Mouse (Mus musculus) adrenal gland, adult 8-10 months (tissue): ENCODE measurements at regions not wholly inside any gene's neighbourhood (a gene's known extent, or its start where the extent isn't known, plus 50 kb on each side); places are given as distances from the start of the nearest gene placed in this dataset.
"Not testable (repeated sequence)": the region's sequence is repeated elsewhere in the genome, so short reads cannot be mapped to it uniquely, and the experiment has no call there.

Experiments
- DNase-seq: peaks from one replicate; pipeline ENCODE4 v3.0.0; 2022

- DNase-seq: not testable (repeated sequence)
Measured at GRCm38 (mm10) chr4:8462414-8462813, 223.6 kb upstream of the Car8 start.

GRCm38 (mm10) chr4:8454346-8454745 lies 215.5 kb upstream of the Car8 start:
- DNase-seq: no peak

- DNase-seq: no peak
Measured at GRCm38 (mm10) chr4:8432393-8432792, 193.6 kb upstream of the Car8 start.

GRCm38 (mm10) chr4:8431032-8431332 lies 192.1 kb upstream of the Car8 start:
- DNase-seq: no peak

GRCm38 (mm10) chr4:8430269-8431031 lies 191.6 kb upstream of the Car8 start:
- DNase-seq: no peak

GRCm38 (mm10) chr4:8429771-8430170 lies 190.9 kb upstream of the Car8 start:
- DNase-seq: no peak

- no peak for DNase-seq
Measured at GRCm38 (mm10) chr4:8428629-8429523, 190.0 kb upstream of the Car8 start.

- DNase-seq: no peak
Measured at GRCm38 (mm10) chr4:8427812-8428211, 189.0 kb upstream of the Car8 start.

- DNase-seq: no peak
Measured at GRCm38 (mm10) chr4:8423392-8424045, 184.7 kb upstream of the Car8 start.

GRCm38 (mm10) chr4:8421285-8421684 lies 182.4 kb upstream of the Car8 start:
- DNase-seq: no peak

- no peak for DNase-seq
Measured at GRCm38 (mm10) chr4:8418374-8419031, 179.7 kb upstream of the Car8 start.

- no peak for DNase-seq
Measured at GRCm38 (mm10) chr4:8417821-8418220, 179.0 kb upstream of the Car8 start.

- DNase-seq: no peak
Measured at GRCm38 (mm10) chr4:8413307-8413706, 174.5 kb upstream of the Car8 start.

- DNase-seq: no peak
Measured at GRCm38 (mm10) chr4:8400069-8400468, 161.2 kb upstream of the Car8 start.

GRCm38 (mm10) chr4:8399430-8399829 lies 160.6 kb upstream of the Car8 start:
- no peak for DNase-seq

- no peak for DNase-seq
Measured at GRCm38 (mm10) chr4:8398969-8399368, 160.1 kb upstream of the Car8 start.

- no peak for DNase-seq
Measured at GRCm38 (mm10) chr4:8383162-8383561, 144.3 kb upstream of the Car8 start.

GRCm38 (mm10) chr4:8382125-8382417 lies 143.2 kb upstream of the Car8 start:
- DNase-seq: no peak

- DNase-seq: no peak
Measured at GRCm38 (mm10) chr4:8381408-8382124, 142.7 kb upstream of the Car8 start.

- no peak for DNase-seq
Measured at GRCm38 (mm10) chr4:8380711-8381338, 142.0 kb upstream of the Car8 start.

GRCm38 (mm10) chr4:8374737-8375489 lies 136.1 kb upstream of the Car8 start:
- DNase-seq: no peak
